Mouse (Mus musculus): ENCODE measurements around the gene Cav3. TPM values are rescaled to one million over a fixed set of nuclear protein-coding genes. Genes with fewer than 3 reads are reported as not detected.

The Cav3 gene
- polyA plus RNA-seq, 1 experiment = not detected

DNA sequence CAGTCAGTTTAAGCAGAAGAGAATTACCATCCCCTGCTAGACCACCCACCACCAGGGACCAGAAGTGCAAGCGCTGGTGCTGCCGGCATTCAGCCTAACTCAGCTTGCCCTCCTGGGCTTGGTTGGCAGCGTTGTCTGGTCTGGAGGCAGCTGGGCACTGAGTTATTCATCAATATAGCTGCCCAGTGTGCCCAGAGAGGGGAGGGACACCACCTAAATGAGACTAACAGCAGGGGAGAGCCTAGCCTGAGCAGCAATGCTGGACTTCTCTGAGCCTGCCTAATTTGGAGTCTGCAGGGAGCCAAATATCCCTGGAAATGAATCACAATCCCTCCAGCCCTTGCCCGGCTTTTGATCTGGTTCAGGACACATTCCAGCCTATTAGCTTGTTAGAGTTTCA is 51.0 kb downstream of the Cav3 start:
- Histone ChIP-seq H3K4me1 (peaks cover 7% of the 10 kb centered on the region), H3K9me3 (0 out of 2 replicates have a peak, but pooled peaks cover 4% of the 10 kb centered on the region), H3K27me3 (replicated peaks) (no peaks in the 10 kb centered on the region), H3K36me3 (replicated peaks; ENCODE audit: low read length) (no peaks in the 10 kb centered on the region), H3K4me3 (replicated peaks) (no peak overlapping the region)
- TF ChIP-seq GATA1 (IDR thresholded peaks at IDR 0.05; ENCODE audit: borderline replicate concordance, low read length) (no peak), FLI1 (IDR thresholded peaks at IDR 0.05; ENCODE audit: low read length) (no peak)

- TF ChIP-seq FLI1 (IDR thresholded peaks at IDR 0.05; ENCODE audit: low read length) = no peak
- H3K9me3 ChIP-seq = 0 out of 2 replicates have a peak, but pooled peaks cover 5% of the 10 kb centered on the region
These were observed 55.3 kb downstream of the Cav3 start for GRCm38 (mm10) chr6:112514591-112514990.

DNA sequence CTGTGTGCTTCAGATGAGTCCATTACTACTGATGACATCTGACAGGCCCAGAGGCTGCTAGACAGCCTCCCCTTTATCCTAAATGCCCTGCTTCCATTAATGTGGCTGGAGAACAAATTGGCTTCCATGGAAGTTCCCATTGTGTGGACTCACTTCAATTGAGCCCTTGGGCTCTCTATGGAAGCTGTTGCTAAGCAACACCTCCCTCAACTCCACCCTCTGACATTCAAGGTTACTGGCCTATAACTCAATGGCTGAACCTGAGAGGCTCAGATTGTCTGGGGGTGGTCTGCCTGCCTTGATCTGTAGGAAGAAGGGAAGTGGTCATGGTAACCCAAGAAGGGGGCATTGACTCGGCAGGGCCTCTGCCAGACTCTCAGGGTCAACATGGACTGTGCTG is 57.2 kb downstream of the Cav3 start:
- Histone ChIP-seq H3K4me3 (replicated peaks) (no peak overlapping the region), H3K27me3 (replicated peaks) (peaks cover 2% of the 10 kb centered on the region), H3K36me3 (replicated peaks; ENCODE audit: low read length) (no peaks in the 10 kb centered on the region), H3K9me3 (0 out of 2 replicates have a peak, but pooled peaks cover 5% of the 10 kb centered on the region), H3K4me1 (peaks cover 7% of the 10 kb centered on the region; the same call in 1 of the 2 replicates)
- TF ChIP-seq FLI1 (IDR thresholded peaks at IDR 0.05; ENCODE audit: low read length) (no peak), GATA1 (IDR thresholded peaks at IDR 0.05; ENCODE audit: borderline replicate concordance, low read length) (no peak)

More at GRCm38 (mm10) chr6:112514591-112514990, 55.3 kb downstream of the Cav3 start:
- H3K36me3 ChIP-seq (replicated peaks; ENCODE audit: low read length) = no peaks in the 10 kb centered on the region
- peaks cover 2% of the 10 kb centered on the region for H3K27me3 ChIP-seq (replicated peaks)
- no peak overlapping the region for H3K4me3 ChIP-seq (replicated peaks)
- H3K4me1 ChIP-seq = peaks cover 7% of the 10 kb centered on the region; the same call in 1 of the 2 replicates

DNA sequence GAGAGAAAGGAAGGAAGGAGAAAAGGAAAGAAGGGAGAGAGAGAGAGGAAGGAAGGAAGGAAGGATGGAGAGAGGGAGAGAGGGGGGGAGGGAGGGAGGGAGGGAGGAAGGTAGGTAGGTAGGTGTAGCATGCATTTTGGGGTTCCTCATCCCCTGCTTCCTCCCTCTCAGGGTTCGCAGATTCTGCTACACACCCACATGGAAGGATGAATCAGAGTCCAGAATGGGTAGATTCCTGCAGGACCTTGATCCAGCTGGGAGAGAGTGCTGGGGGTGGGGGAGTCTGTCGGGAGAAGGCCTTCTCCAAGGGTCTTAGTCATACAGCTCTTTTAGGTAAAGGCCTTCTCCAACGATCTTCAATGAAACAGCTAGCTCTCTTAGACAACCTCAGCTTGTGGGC is 58.3 kb downstream of the Cav3 start:
- H3K4me1 ChIP-seq = peaks cover 7% of the 10 kb centered on the region; the same call in 1 of the 2 replicates
- H3K27me3 ChIP-seq (replicated peaks) = peaks cover 2% of the 10 kb centered on the region
- no peak overlapping the region for H3K4me3 ChIP-seq (replicated peaks)
- TF ChIP-seq GATA1 (IDR thresholded peaks at IDR 0.05; ENCODE audit: borderline replicate concordance, low read length) = no peak
- TF ChIP-seq FLI1 (IDR thresholded peaks at IDR 0.05; ENCODE audit: low read length) = no peak
- H3K36me3 ChIP-seq (replicated peaks; ENCODE audit: low read length) = no peaks in the 10 kb centered on the region
- H3K9me3 ChIP-seq = 0 out of 2 replicates have a peak, but pooled peaks cover 5% of the 10 kb centered on the region

DNA sequence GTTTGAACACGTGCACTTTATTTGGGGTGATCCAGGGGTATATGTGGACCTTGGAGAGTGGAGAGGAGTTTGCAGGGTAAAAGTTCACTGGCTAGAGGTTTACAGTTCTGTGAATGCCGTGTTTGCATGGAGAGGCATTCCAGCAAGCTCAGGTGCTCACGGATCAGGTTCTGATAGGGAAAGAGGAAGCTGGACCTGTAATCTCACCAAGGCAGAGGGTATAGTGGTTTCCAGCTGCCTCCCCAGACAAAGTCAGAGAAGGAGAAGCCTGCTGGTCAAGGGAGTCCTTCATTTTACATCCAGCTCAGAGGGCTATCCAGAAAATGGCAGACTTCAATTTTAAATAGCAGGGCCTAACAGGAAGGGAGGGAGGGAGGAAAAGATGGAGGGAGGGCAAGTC is 58.7 kb downstream of the Cav3 start:
- Histone ChIP-seq H3K9me3 (0 out of 2 replicates have a peak, but pooled peaks cover 5% of the 10 kb centered on the region), H3K27me3 (replicated peaks) (peaks cover 2% of the 10 kb centered on the region), H3K4me1 (peaks cover 7% of the 10 kb centered on the region; the same call in 1 of the 2 replicates), H3K4me3 (replicated peaks) (no peak overlapping the region), H3K36me3 (replicated peaks; ENCODE audit: low read length) (no peaks in the 10 kb centered on the region)
- TF ChIP-seq FLI1 (IDR thresholded peaks at IDR 0.05; ENCODE audit: low read length) (no peak), GATA1 (IDR thresholded peaks at IDR 0.05; ENCODE audit: borderline replicate concordance, low read length) (no peak)

Other genes starting within 250 kb of the Cav3 start
- gene Lmcd1, start 185.7 kb upstream of the Cav3 start, polyA plus RNA-seq (2012; ENCODE audit: insufficient read depth, low replicate concordance) = not detected in 2 replicates
- not detected in 2 replicates for gene Ssu2, start 71.5 kb upstream of the Cav3 start, polyA plus RNA-seq (2012; ENCODE audit: insufficient read depth, low replicate concordance)
- gene Oxtr, start 30.4 kb downstream of the Cav3 start, polyA plus RNA-seq (2012; ENCODE audit: insufficient read depth, low replicate concordance) = 0.15 TPM in 1 of 2 replicates, not detected in the other
- gene Rad18, start 237.2 kb downstream of the Cav3 start, polyA plus RNA-seq (2012; ENCODE audit: insufficient read depth, low replicate concordance) = 1.6 TPM in 1 of 2 replicates, not detected in the other

Measured in megakaryocyte, embryonic 14.5 days (primary cell).